Mouse (Mus musculus) bone marrow, adult 2 months (tissue): Measurements from ENCODE around the gene Orm3. TPM values are rescaled to one million over a fixed set of nuclear protein-coding genes. Genes with fewer than 3 reads are reported as not detected.

ENCODE experiments used
- H3K27ac ChIP-seq: fragments of 200-500 bp; 2 replicates; pipeline ENCODE4 v1.5.1; 2012; ENCODE audit warnings: low read depth, mild to moderate bottlenecking, control low read depth, inconsistent platforms, low read length; ENCODE audit not compliant: control insufficient read depth, poor library complexity, insufficient read depth
- H3K4me1 ChIP-seq: fragments of 200-500 bp; 2 replicates; pipeline ENCODE4 v1.6.1; 2011; ENCODE audit warnings: low read length; ENCODE audit not compliant: control insufficient read depth, insufficient read depth
- H3K4me3 ChIP-seq: fragments of 200-500 bp; replicated peaks from 2 replicates; pipeline ENCODE3; 2011; ENCODE audit warnings: mild to moderate bottlenecking, low read depth, low read length, control low read depth; ENCODE audit not compliant: control insufficient read depth
- CTCF ChIP-seq: fragments of 200-500 bp; IDR thresholded peaks from 2 replicates; pipeline ENCODE4 v1.5.1; 2011; ENCODE audit warnings: low read length, control low read depth; ENCODE audit not compliant: control insufficient read depth, insufficient read depth
- POLR2A ChIP-seq: fragments of 200-500 bp; IDR thresholded peaks from 2 replicates; pipeline ENCODE4 v1.6.1; 2011; ENCODE audit warnings: low read depth, mild to moderate bottlenecking, control low read depth, low read length, borderline replicate concordance; ENCODE audit not compliant: control insufficient read depth
- WGBS: fragments of 180-500 bp; shearing (Covaris S2); methylation state at CpG from one replicate; pipeline ENCODE4 v1.1.7; 2018; 5-methylcytosine and 5-hydroxymethylcytosine counted together
- polyA plus RNA-seq: library from polyadenylated mRNA; stranded (reverse); fragments of >200 nt; gene quantifications from 2 replicates; pipeline ENCODE4 v1.2.4, GENCODE M21; 2011; ENCODE audit warnings: low replicate concordance; ENCODE audit not compliant: missing spikeins, insufficient read depth, insufficient read length

Orm3 gene
- polyA plus RNA-seq, 1 experiment = not detected

DNA sequence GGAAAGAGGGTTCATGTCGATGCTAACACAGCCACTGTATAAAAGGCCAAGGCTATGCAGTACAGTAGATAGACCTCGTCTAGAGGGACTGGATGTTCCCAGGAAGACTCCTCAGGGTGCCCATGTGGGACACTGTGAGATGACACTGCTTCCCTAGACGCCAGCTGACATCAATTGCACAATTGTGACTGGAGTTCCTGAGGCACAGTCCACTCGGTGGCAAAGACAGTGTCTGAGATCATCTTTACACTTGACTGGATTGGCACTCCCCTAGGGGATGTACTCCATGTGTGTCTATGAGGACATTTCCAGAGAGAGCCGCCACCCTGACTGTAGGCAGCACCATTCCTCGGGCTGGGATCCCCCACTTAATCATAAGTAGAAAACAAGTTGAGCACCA, 7.4 kb upstream of the Orm3 start:
- WGBS = 63% methylated on average over 6 of the region's 6 CpGs
- Histone ChIP-seq H3K4me3 (no peak overlapping the region), H3K4me1 (peaks cover 5% of the 10 kb centered on the region; the same call in 1 of the 2 replicates), H3K27ac (no peak overlapping the region)
- TF ChIP-seq POLR2A (no peak), CTCF (no peak)

DNA sequence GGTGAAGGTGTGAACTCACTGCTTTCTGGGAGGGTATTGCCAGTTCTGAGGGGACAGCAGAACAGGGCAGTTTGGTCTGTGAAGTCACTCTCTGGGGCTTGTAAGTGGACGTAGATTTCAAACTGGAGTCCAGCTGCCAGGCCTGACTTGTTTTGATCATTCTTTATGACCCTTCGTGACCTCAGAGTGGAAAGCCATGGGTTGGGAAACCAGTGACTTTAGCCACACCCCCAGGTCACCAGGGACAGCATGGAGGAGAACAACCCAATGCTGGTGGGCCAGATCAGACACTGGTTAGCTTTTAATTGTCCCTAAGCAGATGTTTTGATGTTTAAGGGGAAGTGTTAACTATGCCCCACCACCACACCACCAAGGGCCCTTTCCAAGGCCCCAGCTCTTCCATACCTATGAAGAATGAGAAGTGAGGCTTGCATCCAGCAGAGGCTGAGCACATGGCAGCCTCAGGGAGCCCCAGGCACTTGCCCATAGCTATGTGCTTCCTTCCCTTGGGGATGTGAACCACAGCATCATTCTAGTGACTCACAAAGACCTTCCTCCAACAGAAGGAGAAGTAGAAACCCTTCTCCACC, 1.1 kb downstream of the Orm3 start:
- whole genome bisulfite sequencing = 56% methylated on average over 2 of the region's 2 CpGs
- H3K4me3 ChIP-seq = no peak overlapping the region
- no peak overlapping the region for H3K27ac ChIP-seq
- no peaks in the 10 kb centered on the region for H3K4me1 ChIP-seq
- TF ChIP-seq CTCF (no peak), POLR2A (no peak)

DNA sequence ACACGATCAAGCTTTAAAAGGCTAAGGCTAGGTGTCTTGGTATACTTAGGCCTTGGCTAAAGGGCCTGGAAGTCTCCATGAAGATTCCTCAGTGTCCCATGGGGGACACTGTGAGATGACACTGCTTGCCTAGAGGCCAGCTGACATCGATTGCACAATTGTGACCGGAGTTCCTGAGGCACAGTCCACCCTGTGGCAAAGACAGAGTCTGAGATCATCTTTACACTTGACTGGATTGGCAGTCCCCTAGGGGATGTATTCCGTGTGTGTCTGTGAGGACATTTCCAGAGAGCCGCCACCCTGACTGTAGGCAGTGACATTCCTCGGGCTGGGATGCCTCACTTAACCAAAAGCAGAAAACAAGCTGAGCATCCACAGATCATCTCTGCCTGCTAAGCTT, 3.9 kb downstream of the Orm3 start:
- TF ChIP-seq POLR2A (no peak), CTCF (no peak)
- 70% methylated on average over 6 of the region's 6 CpGs for WGBS
- no peak overlapping the region for H3K27ac ChIP-seq
- no peaks in the 10 kb centered on the region for H3K4me1 ChIP-seq
- no peak overlapping the region for H3K4me3 ChIP-seq

DNA sequence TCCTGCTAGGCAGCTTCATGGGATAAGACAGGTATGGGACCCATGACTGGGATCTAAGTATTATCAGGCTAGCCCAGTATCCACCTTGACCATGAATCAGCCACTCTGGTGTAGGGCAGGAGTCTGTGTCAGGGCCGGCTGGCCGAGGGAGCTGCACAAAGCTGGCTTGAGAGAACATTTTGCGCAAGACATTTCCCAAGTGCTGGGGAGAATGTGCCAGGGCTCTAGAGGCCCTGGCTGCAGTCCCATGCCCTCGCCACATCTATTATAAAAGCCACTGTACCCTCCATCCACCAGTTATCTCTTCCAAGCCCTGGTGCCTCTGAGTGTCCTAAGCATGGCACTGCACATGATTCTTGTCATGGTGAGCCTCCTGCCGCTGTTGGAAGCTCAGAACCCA, 6.2 kb downstream of the Orm3 start, which contains the start of gene Orm2:
Gene Orm2 (plus strand): TSS at position 300 of the 400 bp plus-strand sequence.
- Histone ChIP-seq H3K27ac (no peak within 1 kb of the TSS), H3K4me3 (no peak within 1 kb of the TSS), H3K4me1 (no peaks in the 10 kb centered on the region)
- TF ChIP-seq POLR2A = no peak
- 58% methylated on average over 5 of the region's 5 CpGs for WGBS

DNA sequence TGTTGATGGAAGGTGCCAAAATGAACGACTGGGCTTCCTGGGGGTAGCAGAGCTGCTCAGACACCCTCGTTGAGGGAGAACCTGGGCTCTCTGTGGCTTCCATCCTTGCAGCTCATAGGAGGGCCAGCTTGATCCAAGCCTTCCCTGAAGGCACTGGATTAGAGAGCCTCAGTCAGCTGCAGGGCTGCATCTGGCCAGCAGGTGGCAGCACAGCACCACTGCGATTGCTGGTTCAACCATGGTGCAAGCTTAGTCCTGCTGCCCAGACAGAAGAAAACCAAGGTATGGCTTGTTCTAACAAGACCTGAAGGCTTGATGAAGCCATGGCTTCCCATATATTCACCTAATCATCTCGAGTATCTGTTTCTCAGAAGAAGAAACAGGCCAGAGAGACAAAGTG, 12.6 kb downstream of the Orm3 start:
- Histone ChIP-seq H3K4me1 (no peaks in the 10 kb centered on the region; the same call in 1 of the 2 replicates), H3K27ac (no peak overlapping the region), H3K4me3 (no peak overlapping the region)
- WGBS = 33% methylated on average over 4 of the region's 4 CpGs
- no peak for TF ChIP-seq POLR2A
- TF ChIP-seq CTCF = peak; percentile 100

DNA sequence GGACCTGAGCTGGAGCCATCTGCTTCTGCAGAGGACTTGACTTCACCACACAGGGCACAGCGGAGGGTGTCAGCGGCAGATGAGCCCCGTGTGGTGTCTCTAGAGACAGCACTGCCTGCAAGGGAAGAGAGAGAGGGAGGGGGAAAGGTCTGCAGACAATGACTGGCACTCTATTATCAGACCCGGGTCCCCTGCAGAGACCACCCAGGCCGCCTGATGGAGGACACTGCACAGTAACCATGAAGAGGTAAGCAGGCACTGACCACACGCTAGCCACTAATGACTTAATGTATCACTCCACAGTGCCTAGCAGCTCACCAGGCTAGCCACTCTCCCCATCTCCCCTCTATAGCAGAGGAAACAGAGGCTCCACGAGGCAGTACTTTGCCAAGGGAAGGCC, 14.9 kb downstream of the Orm3 start:
- no peak for TF ChIP-seq POLR2A
- TF ChIP-seq CTCF = no peak
- no peak overlapping the region for H3K27ac ChIP-seq
- H3K4me1 ChIP-seq = peaks cover 4% of the 10 kb centered on the region; the same call in 1 of the 2 replicates
- WGBS = 82% methylated on average over 7 of the region's 7 CpGs
- no peak overlapping the region for H3K4me3 ChIP-seq

DNA sequence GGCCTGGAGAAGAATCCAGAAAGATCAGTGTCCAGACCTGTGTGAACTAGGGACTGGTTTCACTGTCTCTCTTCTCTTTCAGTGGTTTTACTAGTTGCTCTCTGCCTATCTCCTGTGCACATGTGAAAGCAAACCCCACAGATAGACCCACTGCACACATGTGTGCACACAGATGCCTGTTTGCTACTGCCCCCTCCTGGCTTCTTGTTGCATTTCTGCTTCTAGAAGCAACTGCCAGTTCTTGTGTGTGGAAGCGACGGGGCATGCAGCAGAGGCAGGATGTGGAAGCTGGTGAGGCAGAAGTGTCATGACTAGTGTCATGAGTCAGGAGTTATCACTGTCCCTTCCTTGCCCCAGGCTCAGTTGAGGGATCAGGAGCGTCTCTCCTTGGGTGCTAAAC, 15.9 kb downstream of the Orm3 start:
- no peak overlapping the region for H3K27ac ChIP-seq
- peak; percentile 73 for TF ChIP-seq CTCF
- no peak for TF ChIP-seq POLR2A
- no peak overlapping the region for H3K4me3 ChIP-seq
- 29% methylated on average over 3 of the region's 3 CpGs for WGBS
- peaks cover 4% of the 10 kb centered on the region; the same call in 1 of the 2 replicates for H3K4me1 ChIP-seq

DNA sequence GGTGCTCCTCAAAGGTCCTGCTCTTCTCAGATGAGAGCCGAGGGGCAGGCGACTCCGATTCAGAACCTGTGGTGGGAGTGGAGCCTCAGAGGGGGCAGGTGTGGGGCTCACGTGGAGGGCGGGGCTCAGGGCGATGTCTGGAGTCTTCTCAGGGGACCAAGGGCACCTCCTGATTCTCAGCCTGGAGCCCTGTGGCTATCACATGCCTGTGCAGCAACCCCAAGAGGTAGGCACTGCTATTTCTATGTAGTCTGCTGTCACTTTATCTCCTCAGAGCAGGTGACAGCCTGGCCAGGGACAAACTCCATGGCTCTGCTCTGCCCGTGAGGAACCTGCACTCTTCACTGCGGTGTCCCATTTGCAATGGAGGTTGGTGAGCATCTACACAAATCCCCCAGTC, 17.4 kb downstream of the Orm3 start:
- WGBS = 66% methylated on average over 8 of the region's 8 CpGs
- TF ChIP-seq CTCF (no peak), POLR2A (no peak)
- Histone ChIP-seq H3K4me3 (no peak overlapping the region), H3K27ac (peak overlapping the region; percentile 69), H3K4me1 (peaks cover 4% of the 10 kb centered on the region; the same call in 1 of the 2 replicates)

DNA sequence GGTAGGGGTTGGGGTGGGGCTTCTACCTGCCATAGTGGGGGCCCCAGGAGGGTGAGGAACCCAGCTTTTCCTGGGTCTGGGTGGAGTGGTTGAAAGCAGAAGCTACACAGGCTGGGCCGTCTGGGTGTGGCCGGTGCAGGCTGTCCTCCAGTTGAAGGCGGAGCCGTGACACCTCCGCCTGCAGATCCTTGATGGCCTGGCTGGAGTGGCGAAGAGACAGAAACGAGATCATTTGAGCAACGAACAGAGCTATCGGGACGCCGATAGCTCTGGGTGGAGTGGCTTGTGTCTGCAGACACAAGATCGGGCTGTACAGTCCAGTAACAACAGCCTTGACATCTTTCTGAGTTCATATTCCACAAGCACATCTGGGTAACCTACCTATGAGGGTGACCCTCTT, 18.4 kb downstream of the Orm3 start:
- no peak overlapping the region for H3K4me3 ChIP-seq
- H3K27ac ChIP-seq = peak overlapping the region; percentile 89
- no peak for TF ChIP-seq CTCF
- TF ChIP-seq POLR2A = peak; percentile 47; the same call in 1 of the 2 replicates
- 56% methylated on average over 12 of the region's 12 CpGs for WGBS
- H3K4me1 ChIP-seq = peaks cover 4% of the 10 kb centered on the region; the same call in 1 of the 2 replicates
